Mouse (Mus musculus) CH12.LX (cell line): ENCODE results near the gene Cnot8. TPM values are rescaled to one million over a fixed set of nuclear protein-coding genes. Genes with fewer than 3 reads are reported as not detected.

Source experiments
- DNase-seq: peaks from one replicate; pipeline ENCODE4 v3.0.0-alpha.2; 2013; ENCODE audit errors: extremely low read depth
- H3K27ac ChIP-seq: 2 replicates; pipeline ENCODE4 v1.5.1; 2012; ENCODE audit warnings: low read depth, mild to moderate bottlenecking, control low read depth, moderate library complexity; ENCODE audit not compliant: insufficient read depth
- H3K27me3 ChIP-seq: replicated peaks from 2 replicates; pipeline ENCODE3; 2012; ENCODE audit warnings: inconsistent platforms
- H3K36me3 ChIP-seq, 2 experiments: replicated peaks in 1 of 2; 2 replicates each; pipeline versions ENCODE3 to v1.6.1; 2012; ENCODE audit warnings: inconsistent platforms in 1 of 2, low read length in 1 of 2, mild to moderate bottlenecking in 1 of 2, mixed read lengths in 1 of 2, moderate library complexity in 1 of 2; ENCODE audit not compliant: control insufficient read depth in 1 of 2, insufficient read depth in 1 of 2
- H3K4me1 ChIP-seq, 2 experiments: 2 replicates each; pipeline ENCODE4 v1.6.1; 2012; ENCODE audit warnings: inconsistent platforms in 1 of 2, moderate library complexity in 1 of 2; ENCODE audit not compliant: insufficient read depth in 2 of 2, control insufficient read depth in 1 of 2
- H3K4me2 ChIP-seq: 2 replicates; pipeline ENCODE4 v1.6.1; 2012; ENCODE audit warnings: low read depth, mild to moderate bottlenecking, control low read depth; ENCODE audit not compliant: poor library complexity, insufficient read depth, severe bottlenecking
- H3K4me3 ChIP-seq, 3 experiments: fragments of 150-350 bp in 1 of 3; sonication (generic) in 1 of 3; replicated peaks in 1 of 3; 2 replicates each; pipeline versions ENCODE3 to v1.5.1; 2011 to 2012; ENCODE audit warnings: low read depth in 2 of 3, low read length in 2 of 3, mild to moderate bottlenecking in 2 of 3, moderate library complexity in 2 of 3, control low read depth in 1 of 3, improper control_type of control experiment in 1 of 3, inconsistent platforms in 1 of 3, mixed read lengths in 1 of 3; ENCODE audit not compliant: poor library complexity in 1 of 3
- H3K79me2 ChIP-seq: replicated peaks from 2 replicates; pipeline ENCODE4 v1.6.1; 2012; ENCODE audit warnings: mild to moderate bottlenecking, moderate library complexity; ENCODE audit not compliant: control insufficient read depth, poor library complexity, insufficient read depth, severe bottlenecking; ENCODE audit errors: extremely low read depth
- H3K9ac ChIP-seq: 2 replicates; pipeline ENCODE4 v1.6.1; 2012; ENCODE audit warnings: low read depth, mild to moderate bottlenecking, control low read depth, moderate library complexity; ENCODE audit not compliant: insufficient read depth
- H3K9me3 ChIP-seq: replicated peaks from 2 replicates; pipeline ENCODE3; 2012; ENCODE audit warnings: low read length, inconsistent platforms, mixed read lengths
- CHD1 ChIP-seq: IDR thresholded peaks from 2 replicates; pipeline ENCODE4 v1.6.1; 2012; ENCODE audit warnings: low read depth, low read length, improper control_type of control experiment, inconsistent platforms
- CHD2 ChIP-seq: IDR thresholded peaks from 2 replicates; pipeline ENCODE4 v1.6.1; 2011; ENCODE audit warnings: low read length, improper control_type of control experiment
- CTCF ChIP-seq, 2 experiments: IDR thresholded peaks in 1 of 2; conservative IDR thresholded peaks in 1 of 2; 2 replicates each; pipeline ENCODE4 v1.5.1; 2011 to 2012; ENCODE audit warnings: low read depth in 2 of 2, low read length in 2 of 2, improper control_type of control experiment in 1 of 2, inconsistent platforms in 1 of 2, mild to moderate bottlenecking in 1 of 2, moderate library complexity in 1 of 2
- E2F4 ChIP-seq: IDR thresholded peaks from 2 replicates; pipeline ENCODE4 v1.6.1; 2011; ENCODE audit warnings: low read depth, low read length, improper control_type of control experiment; ENCODE audit not compliant: insufficient replicate concordance
- ELF1 ChIP-seq: IDR thresholded peaks from 2 replicates; pipeline ENCODE4 v1.6.1; 2014; ENCODE audit warnings: low read depth, mild to moderate bottlenecking, inconsistent platforms, low read length, improper control_type of control experiment
- ETS1 ChIP-seq: conservative IDR thresholded peaks from 2 replicates; pipeline ENCODE4 v1.6.1; 2012; ENCODE audit warnings: low read depth, mild to moderate bottlenecking, inconsistent platforms, low read length, improper control_type of control experiment, moderate library complexity
- GABPA ChIP-seq: IDR thresholded peaks from 2 replicates; pipeline ENCODE4 v1.6.1; 2012; ENCODE audit warnings: low read depth, low read length, improper control_type of control experiment, inconsistent platforms; ENCODE audit not compliant: insufficient replicate concordance
- HCFC1 ChIP-seq: IDR thresholded peaks from 2 replicates; pipeline ENCODE4 v1.6.1; 2012; ENCODE audit warnings: low read depth, mild to moderate bottlenecking, inconsistent platforms, low read length, improper control_type of control experiment
- IRF4 ChIP-seq: IDR thresholded peaks from 2 replicates; pipeline ENCODE4 v1.6.1; 2014; ENCODE audit warnings: low read depth, mild to moderate bottlenecking, inconsistent platforms, low read length, improper control_type of control experiment
- JUN ChIP-seq: IDR thresholded peaks from 2 replicates; pipeline ENCODE4 v1.6.1; 2011; ENCODE audit warnings: low read depth, mild to moderate bottlenecking, low read length, improper control_type of control experiment, moderate library complexity; ENCODE audit not compliant: insufficient read depth
- MAFK ChIP-seq: IDR thresholded peaks from 2 replicates; pipeline ENCODE4 v1.6.1; 2011; ENCODE audit warnings: low read length, improper control_type of control experiment; ENCODE audit not compliant: insufficient replicate concordance
- MAX ChIP-seq: IDR thresholded peaks from 2 replicates; pipeline ENCODE4 v1.6.1; 2011; ENCODE audit warnings: low read length, improper control_type of control experiment
- MXI1 ChIP-seq: IDR thresholded peaks from 2 replicates; pipeline ENCODE4 v1.6.1; 2011; ENCODE audit warnings: mild to moderate bottlenecking, low read depth, low read length, improper control_type of control experiment
- MYC ChIP-seq: IDR thresholded peaks from 2 replicates; pipeline ENCODE4 v1.6.1; 2011; ENCODE audit warnings: low read depth, mild to moderate bottlenecking, improper control_type of control experiment, low read length
- NRF1 ChIP-seq: IDR thresholded peaks from 2 replicates; pipeline ENCODE4 v1.6.1; 2014; ENCODE audit warnings: low read depth, mild to moderate bottlenecking, inconsistent platforms, low read length, improper control_type of control experiment, moderate library complexity
- RAD21 ChIP-seq: IDR thresholded peaks from 2 replicates; pipeline ENCODE4 v1.6.1; 2011; ENCODE audit warnings: low read depth, mild to moderate bottlenecking, low read length, improper control_type of control experiment, moderate library complexity
- RCOR1 ChIP-seq: conservative IDR thresholded peaks from 2 replicates; pipeline ENCODE4 v1.6.1; 2012; ENCODE audit warnings: low read depth, mild to moderate bottlenecking, inconsistent platforms, low read length, improper control_type of control experiment
- SMC3 ChIP-seq: IDR thresholded peaks from 2 replicates; pipeline ENCODE4 v1.6.1; 2011; ENCODE audit warnings: low read depth, low read length, improper control_type of control experiment
- TCF12 ChIP-seq: IDR thresholded peaks from 2 replicates; pipeline ENCODE4 v1.6.1; 2014; ENCODE audit warnings: low read depth, mild to moderate bottlenecking, inconsistent platforms, low read length, improper control_type of control experiment
- USF1 ChIP-seq: IDR thresholded peaks from 2 replicates; pipeline ENCODE4 v1.6.1; 2014; ENCODE audit warnings: low read depth, mild to moderate bottlenecking, inconsistent platforms, low read length, improper control_type of control experiment
- ZC3H11A ChIP-seq: IDR thresholded peaks from 2 replicates; pipeline ENCODE4 v1.6.1; 2012; ENCODE audit warnings: low read depth, mild to moderate bottlenecking, inconsistent platforms, low read length, improper control_type of control experiment
- ZKSCAN1 ChIP-seq: IDR thresholded peaks from 2 replicates; pipeline ENCODE4 v1.6.1; 2012; ENCODE audit warnings: low read depth, inconsistent platforms, low read length, improper control_type of control experiment, borderline replicate concordance
- ZNF384 ChIP-seq: IDR thresholded peaks from 2 replicates; pipeline ENCODE4 v1.6.1; 2012; ENCODE audit warnings: low read depth, low read length, improper control_type of control experiment, inconsistent platforms
- dilution Hi-C: fragments of 300-500 bp; cut with MboI; formaldehyde crosslinking; loops from 2 replicates; pipeline ENCODE4 v1.14.3; 2020; ENCODE audit warnings: low sequenced_read_pairs; ENCODE audit not compliant: extremely low pct_unique_long_range_greater_than_20kb, extremely low pct_ligation_motif_present
- in situ Hi-C: fragments of 300-500 bp; cut with MboI; formaldehyde crosslinking; loops from 3 replicates; pipeline ENCODE4 v1.14.3; 2019; ENCODE audit warnings: low sequenced_read_pairs, low pct_ligation_motif_present, low pct_unique_long_range_greater_than_20kb, mixed read lengths
- polyA plus RNA-seq: library from polyadenylated mRNA; unstranded; fragments of >175 nt; gene quantifications from 2 replicates; pipeline ENCODE4 v1.2.1, GENCODE M21; 2012; ENCODE audit warnings: low read depth; ENCODE audit not compliant: insufficient read length
- total RNA-seq, 2 experiments: library from RNA; depleted of rRNA; stranded (reverse); fragments of 300-350 nt in 1 of 2; fragments of >200 nt in 1 of 2; gene quantifications; 2 replicates each; pipeline ENCODE4 v1.2.3; 2012 to 2014

The Cnot8 gene
- total and polyA plus RNA-seq, 3 experiments: 90.2 to 134 (median 91.9) TPM

GRCm38 (mm10) chr11:58156871-58157270, 52.9 kb downstream of the Cnot8 start:
- no peak for DNase-seq
- Histone ChIP-seq H3K9me3 (no peaks in the 10 kb centered on the region), H3K9ac (no peak overlapping the region), H3K4me2 (no peak overlapping the region), H3K79me2 (no peaks in the 10 kb centered on the region; the same call in 1 of the 2 replicates), H3K27ac (no peak overlapping the region), H3K36me3 (peaks cover 78 to 92% of the 10 kb centered on the region in 2 experiments), H3K4me1 (no peaks in the 10 kb centered on the region), H3K4me3 (no peak overlapping the region), H3K27me3 (no peaks in the 10 kb centered on the region)
- dilution Hi-C loops: no loop called here
- no peak for TF ChIP-seq ETS1
- TF ChIP-seq RCOR1: no peak
- TF ChIP-seq CHD1: no peak
- no peak for TF ChIP-seq ZC3H11A
- no peak for TF ChIP-seq IRF4
- no peak for TF ChIP-seq ELF1
- TF ChIP-seq ZKSCAN1: no peak
- TF ChIP-seq ZNF384: no peak
- no peak for TF ChIP-seq SMC3
- TF ChIP-seq CHD2: no peak
- TF ChIP-seq MYC: no peak
- TF ChIP-seq GABPA: no peak
- no peak for TF ChIP-seq JUN
- TF ChIP-seq MAX: no peak
- no peak for TF ChIP-seq HCFC1
- TF ChIP-seq TCF12: no peak
- TF ChIP-seq MXI1: no peak
- TF ChIP-seq E2F4: no peak
- TF ChIP-seq MAFK: no peak
- TF ChIP-seq USF1: no peak
- in situ Hi-C loops: no loop called here

DNA sequence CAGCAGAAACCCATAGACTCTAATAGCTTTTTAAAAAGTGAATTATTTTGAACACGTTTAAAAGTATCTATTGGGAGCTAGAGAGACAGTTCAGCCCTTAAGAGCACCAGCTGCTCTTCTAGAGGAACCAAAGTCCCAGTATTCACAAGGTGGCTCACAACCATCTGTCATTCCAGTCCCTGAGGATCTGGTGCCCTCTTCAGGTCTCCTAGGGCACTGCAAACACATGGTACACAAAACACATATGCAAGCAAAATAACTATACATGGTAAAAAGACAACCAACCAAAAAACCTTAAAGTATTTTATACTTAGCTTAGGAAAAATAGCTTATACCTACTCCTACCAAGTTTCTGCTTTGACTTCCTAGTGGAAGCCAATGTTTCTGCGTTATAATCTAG, 61.1 kb downstream of the Cnot8 start:
- Histone ChIP-seq H3K9me3 (peaks cover 12% of the 10 kb centered on the region), H3K27ac (no peak overlapping the region), H3K79me2 (peaks cover 25% of the 10 kb centered on the region), H3K27me3 (no peaks in the 10 kb centered on the region), H3K9ac (no peak overlapping the region), H3K36me3 (peaks cover 49 to 67% of the 10 kb centered on the region in 2 experiments), H3K4me1 (peaks cover 0 to 14% of the 10 kb centered on the region in 2 experiments; a peak in 1 of 4 replicates), H3K4me3 (no peak overlapping the region), H3K4me2 (no peak overlapping the region)
- dilution Hi-C loops (no loop called here), in situ Hi-C loops (no loop called here)
- peak; percentile 49 for DNase-seq
- TF ChIP-seq RAD21: peak; percentile 47
- TF ChIP-seq NRF1: no peak
- 0 out of 2 replicates have a peak, but pooled peaks have one; percentile 21 for TF ChIP-seq MAX
- peak; percentile 33 to 64; a peak in 2 of 4 replicates for TF ChIP-seq CTCF (conservative IDR thresholded peaks at IDR 0.05 in 1 of 2, IDR thresholded peaks at IDR 0.05 in 1 of 2; ENCODE audit: low read depth in 2 of 2, low read length in 2 of 2)
- TF ChIP-seq, all 38 proteins: peak for 3
